Comparison of ENCODE assay signal across 8 mouse cellular contexts in genomic region chr5:135015497-135015896, GRCm38 (mm10). TPM values are rescaled to one million over a fixed set of nuclear protein-coding genes. Genes with fewer than 3 reads are reported as not detected.
A peak's percentile ranks its signal among the peaks of the same experiment; 100 is the strongest.
DNase-seq lines count a peak whose midpoint lies in the region; ATAC-seq and TF ChIP-seq lines count a peak whose summit lies in the region.

No protein-coding gene starts in this region.

- no peak for TF ChIP-seq EP300 in heart, postnatal 0 days (IDR thresholded peaks at IDR 0.05; ENCODE audit: low read depth)

- H3K36me3 ChIP-seq in ES-E14 (ENCODE audit: control insufficient read depth, insufficient read depth, low read length, poor library complexity, severe bottlenecking) = peaks cover 9% of the 10 kb centered on the region; the same call in 1 of the 2 replicates
- peaks cover 10% of the 10 kb centered on the region; the same call in 1 of the 2 replicates for H3K36me3 ChIP-seq in heart, postnatal 0 days (replicated peaks; ENCODE audit: control insufficient read depth, insufficient read depth, low read length)

- no peak overlapping the region for H3K9ac ChIP-seq in ES-E14 (ENCODE audit: insufficient read depth, low read depth, low read length, poor library complexity, severe bottlenecking)
- no peak overlapping the region for H3K9ac ChIP-seq in heart, postnatal 0 days (replicated peaks; ENCODE audit: low read depth, low read length)

- H3K4me1 ChIP-seq in ES-E14 (ENCODE audit: control insufficient read depth in 2 of 2, insufficient read depth in 2 of 2, low read length in 2 of 2, poor library complexity in 1 of 2) = peaks cover 0 to 16% of the 10 kb centered on the region in 2 experiments; a peak in 1 of 4 replicates
- peaks cover 2% of the 10 kb centered on the region for H3K4me1 ChIP-seq in heart, postnatal 0 days (ENCODE audit: control insufficient read depth, insufficient read depth)

- in situ Hi-C loops in ES-E14 (cut with MboI; ENCODE audit: low sequenced_read_pairs in 2 of 2, unreplicated experiment in 2 of 2) = no loop called here

- H3K27me3 ChIP-seq in heart, postnatal 0 days (ENCODE audit: control insufficient read depth, insufficient read depth, low read length) = no peaks in the 10 kb centered on the region

- WGBS in heart, postnatal 0 days = 13% methylated on average over 7 of the region's 7 CpGs

- H3K4me2 ChIP-seq in heart, postnatal 0 days (ENCODE audit: low read depth, low read length) = no peak overlapping the region

- peak; percentile 69 for DNase-seq in ES-E14 (ENCODE audit: low read depth, low spot score)
- peak; percentile 92 for DNase-seq in brain, adult 2 months (ENCODE audit: low read depth, low spot score)
- peak; percentile 75 for DNase-seq in heart, postnatal 0 days (ENCODE audit: low spot score)
- peak; percentile 96 for DNase-seq in layer of hippocampus, postnatal 10 days (ENCODE audit: low spot score in 2 of 2)
- DNase-seq in lung, postnatal 4 days = peak; percentile 81 to 87
- peak; percentile 74 for DNase-seq in skeletal muscle tissue, adult 2 months (ENCODE audit: low read depth, low spot score)
- DNase-seq in yolk sac, embryonic 10.5 days (ENCODE audit: low spot score) = peak; percentile 73

- no peak overlapping the region for H3K4me3 ChIP-seq in ES-E14 (ENCODE audit: insufficient read depth in 1 of 2, low read depth in 1 of 2, low read length in 2 of 2, poor library complexity in 1 of 2, severe bottlenecking in 1 of 2)
- no peak overlapping the region for H3K4me3 ChIP-seq in heart, postnatal 0 days (ENCODE audit: low read depth, low read length)

- TF ChIP-seq CTCF in heart, postnatal 0 days (IDR thresholded peaks at IDR 0.05; ENCODE audit: low read depth) = peak; percentile 96

- H3K9me3 ChIP-seq in ES-E14 (ENCODE audit: control insufficient read depth, insufficient read depth, low read depth, low read length) = no peaks in the 10 kb centered on the region
- no peaks in the 10 kb centered on the region for H3K9me3 ChIP-seq in heart, postnatal 0 days (replicated peaks; ENCODE audit: control insufficient read depth, low read length)

- peak; percentile 79 for ATAC-seq in erythroid progenitor cell, adult 5-6 weeks (replicated peaks; ENCODE audit: low FRiP score, poor library complexity, severe bottlenecking)
- ATAC-seq in heart, postnatal 0 days (ENCODE audit: insufficient read depth, low read depth) = peak; percentile 25; the same call in 1 of the 2 replicates

- no peak overlapping the region for H3K27ac ChIP-seq in ES-E14 (ENCODE audit: insufficient read depth, low read depth, low read length, poor library complexity, severe bottlenecking)
- H3K27ac ChIP-seq in heart, postnatal 0 days (ENCODE audit: low read depth) = no peak overlapping the region

TF ChIP-seq in ES-E14, 5 proteins besides CTCF, POLR2A, EP300 and RAD21:
- TF ChIP-seq ZC3H11A (IDR thresholded peaks at IDR 0.05; ENCODE audit: borderline replicate concordance, low read depth, low read length) (no peak), ZNF384 (IDR thresholded peaks at IDR 0.05; ENCODE audit: low read depth, low read length) (no peak), CHD2 (IDR thresholded peaks at IDR 0.05; ENCODE audit: low read depth, low read length) (no peak), HCFC1 (IDR thresholded peaks at IDR 0.05; ENCODE audit: borderline replicate concordance, insufficient read depth, low read length) (no peak), MAFK (IDR thresholded peaks at IDR 0.05; ENCODE audit: insufficient read depth, low read depth, low read length) (no peak)
TF ChIP-seq in ES-E14: peak in this region for 0.

RNA-seq across cellular contexts. Expression of gene Abhd11, which starts 6.5 kb away (rescaled TPM):
- 64.8 and 105 TPM in 2 replicates for total RNA-seq in ES-E14 (2012; rRNA removed)
- total RNA-seq in erythroid progenitor cell, adult 5-6 weeks (2015; ENCODE audit: low replicate concordance) = 15.9 and 29.8 TPM in 2 replicates
- total RNA-seq in erythroid progenitor cell, adult 5-6 weeks (2017; ENCODE audit: low replicate concordance) = 3.9 and 4.3 TPM in 2 replicates
- total RNA-seq in heart, postnatal 0 days (2014; rRNA removed; ENCODE audit: low replicate concordance) = 55.6 and 60.8 TPM in 2 replicates
- polyA plus RNA-seq in heart, postnatal 0 days (2015; fragmentation: Nextera tagmentation; extraction: Ambion mirVana) = 99.5 and 100 TPM in 2 replicates
- 10 to 100 TPM; 41.1 to 49.2 TPM for total RNA-seq in layer of hippocampus, postnatal 10 days (2021)

RNA-seq across cellular contexts. Expression of gene Stx1a, which starts 7.8 kb away (rescaled TPM):
- 9.5 and 14.6 TPM in 2 replicates for total RNA-seq in ES-E14 (2012; rRNA removed)
- not detected in 2 replicates for total RNA-seq in erythroid progenitor cell, adult 5-6 weeks (2015; ENCODE audit: low replicate concordance)
- not detected in 2 replicates for total RNA-seq in erythroid progenitor cell, adult 5-6 weeks (2017; ENCODE audit: low replicate concordance)
- total RNA-seq in heart, postnatal 0 days (2014; rRNA removed; ENCODE audit: low replicate concordance) = 2.3 and 3.7 TPM in 2 replicates
- polyA plus RNA-seq in heart, postnatal 0 days (2015; fragmentation: Nextera tagmentation; extraction: Ambion mirVana) = 2.3 and 2.5 TPM in 2 replicates
- total RNA-seq in layer of hippocampus, postnatal 10 days (2021) = 100 to 1,000 TPM; 182 to 196 TPM

RNA-seq across cellular contexts. Expression of gene Cldn3, which starts 29.5 kb away (rescaled TPM):
- 8.4 and 24.1 TPM in 2 replicates for total RNA-seq in ES-E14 (2012; rRNA removed)
- not detected in 2 replicates for total RNA-seq in erythroid progenitor cell, adult 5-6 weeks (2015; ENCODE audit: low replicate concordance)
- total RNA-seq in erythroid progenitor cell, adult 5-6 weeks (2017; ENCODE audit: low replicate concordance) = not detected in 2 replicates
- total RNA-seq in heart, postnatal 0 days (2014; rRNA removed; ENCODE audit: low replicate concordance) = 3.8 and 15.2 TPM in 2 replicates
- polyA plus RNA-seq in heart, postnatal 0 days (2015; fragmentation: Nextera tagmentation; extraction: Ambion mirVana) = 1.4 and 4.5 TPM in 2 replicates
- total RNA-seq in layer of hippocampus, postnatal 10 days (2021) = 1 to 10 TPM; 3.5 to 5.2 TPM

RNA-seq across cellular contexts. Expression of gene Dnajc30, which starts 48.5 kb away (rescaled TPM):
- 6.2 and 8.3 TPM in 2 replicates for total RNA-seq in ES-E14 (2012; rRNA removed)
- 6.5 and 21.0 TPM in 2 replicates for total RNA-seq in erythroid progenitor cell, adult 5-6 weeks (2015; ENCODE audit: low replicate concordance)
- 2.3 and 3.4 TPM in 2 replicates for total RNA-seq in erythroid progenitor cell, adult 5-6 weeks (2017; ENCODE audit: low replicate concordance)
- 7.7 and 19.7 TPM in 2 replicates for total RNA-seq in heart, postnatal 0 days (2014; rRNA removed; ENCODE audit: low replicate concordance)
- polyA plus RNA-seq in heart, postnatal 0 days (2015; fragmentation: Nextera tagmentation; extraction: Ambion mirVana) = 33.6 and 34.1 TPM in 2 replicates
- total RNA-seq in layer of hippocampus, postnatal 10 days (2021) = 10 to 100 TPM; 35.5 to 38.0 TPM

RNA-seq across cellular contexts. Expression of gene Bud23, which starts 49.3 kb away (rescaled TPM):
- 110 and 112 TPM in 2 replicates for total RNA-seq in ES-E14 (2012; rRNA removed)
- total RNA-seq in erythroid progenitor cell, adult 5-6 weeks (2015; ENCODE audit: low replicate concordance) = 25.2 and 34.8 TPM in 2 replicates
- 7.6 and 13.0 TPM in 2 replicates for total RNA-seq in erythroid progenitor cell, adult 5-6 weeks (2017; ENCODE audit: low replicate concordance)
- 34.2 and 49.6 TPM in 2 replicates for total RNA-seq in heart, postnatal 0 days (2014; rRNA removed; ENCODE audit: low replicate concordance)
- polyA plus RNA-seq in heart, postnatal 0 days (2015; fragmentation: Nextera tagmentation; extraction: Ambion mirVana) = 33.7 and 38.2 TPM in 2 replicates
- total RNA-seq in layer of hippocampus, postnatal 10 days (2021) = 10 to 100 TPM; 49.8 to 54.7 TPM

Comparison
In these comparisons a context has a peak if more than half of its experiments do, and no peak if none do; other contexts are left out.
1. RNA of gene Stx1a, which starts 7.8 kb away (total RNA-seq): 182 to 196 TPM in layer of hippocampus, postnatal 10 days; 9.5 to 14.6 TPM in ES-E14, 2.3 to 3.7 TPM in heart, postnatal 0 days and not detected in erythroid progenitor cell, adult 5-6 weeks; every median in the first group is over 10 times any median in the second.
2. Peak in every context shown above with its lines, with median percentiles within 50 percentile points of each other: DNase-seq.